Mouse (Mus musculus) liver, embryonic 11.5 days (tissue): ENCODE measurements around the gene Trap1. TPM values are rescaled to one million over a fixed set of nuclear protein-coding genes. Genes with fewer than 3 reads are reported as not detected.

Experiments used
- ATAC-seq: fragments of 200-750 bp; cut with Nextera tagmentation; replicated peaks from 2 replicates; pipeline ENCODE4 v1.8.0; 2017; ENCODE audit warnings: moderate number of reproducible peaks, mild to moderate bottlenecking, moderate TSS enrichment, moderate library complexity; ENCODE audit not compliant: low FRiP score
- DNase-seq: peaks from one replicate; pipeline ENCODE4 v3.0.0-alpha.2; 2017; ENCODE audit warnings: low spot score
- H3K27ac ChIP-seq: fragments of 300-500 bp; sonication (generic); 2 replicates; pipeline ENCODE4 v1.5.1; 2014; ENCODE audit warnings: mild to moderate bottlenecking, low read depth, low read length, control low read depth
- H3K27me3 ChIP-seq: fragments of 300-500 bp; sonication (generic); replicated peaks from 2 replicates; pipeline ENCODE4 v1.6.1; 2014; ENCODE audit warnings: low read length, mixed read lengths; ENCODE audit not compliant: control insufficient read depth, insufficient read depth
- H3K36me3 ChIP-seq: fragments of 300-500 bp; sonication (generic); 2 replicates; pipeline ENCODE4 v1.6.1; 2014; ENCODE audit warnings: mild to moderate bottlenecking, low read length, moderate library complexity, mixed read lengths; ENCODE audit not compliant: control insufficient read depth, insufficient read depth
- H3K4me1 ChIP-seq: fragments of 300-500 bp; sonication (generic); replicated peaks from 2 replicates; pipeline ENCODE4 v1.6.1; 2014; ENCODE audit warnings: low read length, mixed read lengths; ENCODE audit not compliant: control insufficient read depth, insufficient read depth
- H3K4me2 ChIP-seq: fragments of 300-500 bp; sonication (generic); 2 replicates; pipeline ENCODE4 v1.6.1; 2014; ENCODE audit warnings: mild to moderate bottlenecking, control low read depth, moderate library complexity
- H3K4me3 ChIP-seq: fragments of 300-500 bp; sonication (generic); 2 replicates; pipeline ENCODE4 v1.5.1; 2014; ENCODE audit warnings: low read depth, low read length, control low read depth
- H3K9ac ChIP-seq: fragments of 300-500 bp; sonication (generic); 2 replicates; pipeline ENCODE4 v1.6.1; 2014; ENCODE audit warnings: low read depth, low read length, control low read depth
- H3K9me3 ChIP-seq: fragments of 300-500 bp; sonication (generic); 2 replicates; pipeline ENCODE4 v1.6.1; 2016; ENCODE audit warnings: low read length, inconsistent platforms, mixed read lengths; ENCODE audit not compliant: control insufficient read depth
- WGBS: fragments of 180-500 bp; shearing (Covaris S2); extraction: QIAGEN DNeasy Blood & Tissue Kit; methylation state at CpG from one replicate; pipeline ENCODE4 v1.1.7; 2014; 5-methylcytosine and 5-hydroxymethylcytosine counted together
- polyA plus RNA-seq: library from polyadenylated mRNA; unstranded; fragments of >200 nt; fragmentation: Nextera tagmentation; extraction: Ambion mirVana; gene quantifications from 2 replicates; pipeline ENCODE4 v1.2.1, GENCODE M21; 2014

Gene Trap1
- polyA plus RNA-seq, 1 experiment from 2014 or later = 147 TPM

DNA sequence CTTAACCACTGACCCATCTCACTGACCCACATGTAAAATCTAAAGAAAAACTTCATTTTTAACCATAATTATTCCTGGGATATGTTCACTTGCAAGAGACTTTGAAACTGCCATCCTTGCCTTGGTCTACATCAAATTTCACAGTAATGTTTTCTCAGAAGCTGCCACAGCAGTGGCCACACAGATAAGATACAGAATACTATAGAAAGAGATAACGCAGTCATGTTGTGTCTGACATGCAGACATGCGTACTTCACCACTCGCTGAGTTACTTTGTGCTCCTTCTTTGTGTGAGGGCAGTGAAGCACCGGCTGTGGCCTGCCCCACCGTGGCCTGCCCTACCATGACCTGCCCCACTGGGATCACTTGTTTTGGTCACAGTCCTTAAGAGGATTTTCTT is 43.7 kb downstream of the Trap1 start:
- no peak overlapping the region; the same call in 1 of the 2 replicates for H3K4me2 ChIP-seq
- 52% methylated on average over 5 of the region's 5 CpGs for WGBS
- no peak overlapping the region for H3K27ac ChIP-seq
- ATAC-seq (peak; percentile 74), DNase-seq (no peak)
- H3K27me3 ChIP-seq = no peaks in the 10 kb centered on the region
- peaks cover 26% of the 10 kb centered on the region for H3K4me1 ChIP-seq
- no peak overlapping the region for H3K4me3 ChIP-seq
- no peak overlapping the region for H3K9ac ChIP-seq
- peaks cover 20% of the 10 kb centered on the region for H3K36me3 ChIP-seq
- no peaks in the 10 kb centered on the region for H3K9me3 ChIP-seq

GRCm38 (mm10) chr16:4032341-4032748 is 45.3 kb downstream of the Trap1 start:
- H3K4me1 ChIP-seq = peaks cover 26% of the 10 kb centered on the region

DNA sequence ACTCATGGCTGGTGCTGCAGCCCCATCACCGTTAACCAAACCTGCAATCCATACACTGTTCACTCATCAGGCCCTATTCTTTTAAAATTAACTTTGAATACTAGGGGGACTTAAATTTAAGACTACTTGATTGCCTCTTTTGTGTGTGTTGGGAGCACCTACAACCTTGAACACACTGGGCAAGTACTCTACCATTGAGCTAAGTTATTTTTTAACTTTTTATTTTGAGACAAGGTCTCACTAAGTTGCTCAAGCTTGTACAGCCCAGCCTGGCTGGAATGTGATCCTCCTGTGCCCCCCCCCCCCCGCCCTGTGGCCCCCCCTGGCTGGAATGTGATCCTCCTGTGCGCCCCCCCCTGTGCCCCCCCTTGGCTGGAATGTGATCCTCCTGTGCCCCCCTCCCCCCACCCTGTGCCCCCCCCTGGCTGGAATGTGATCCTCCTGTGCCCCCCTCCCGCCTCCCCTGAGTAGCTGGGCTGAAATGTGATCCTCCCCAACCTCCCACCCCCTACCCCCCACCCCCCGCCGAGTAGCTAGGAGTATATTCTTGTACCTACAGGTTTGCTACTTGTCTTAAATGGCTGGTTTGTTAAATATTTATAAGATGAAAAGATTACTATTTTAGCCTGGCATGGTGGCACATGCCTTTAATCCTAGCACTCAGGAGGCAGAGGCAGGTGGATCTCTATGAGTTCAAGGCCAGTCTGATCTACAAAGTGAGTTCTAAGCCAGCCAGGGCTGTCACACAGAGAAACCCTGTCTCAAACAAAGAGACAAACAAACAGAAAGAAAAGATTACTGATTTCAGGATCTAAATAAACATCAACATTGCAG is 46.0 kb downstream of the Trap1 start:
- 69% methylated on average over 4 of the region's 6 CpGs for WGBS

More at GRCm38 (mm10) chr16:4032341-4032748, 45.3 kb downstream of the Trap1 start:
- DNase-seq (no peak), ATAC-seq (peak; percentile 55)
- Histone ChIP-seq H3K4me2 (no peak overlapping the region; the same call in 1 of the 2 replicates), H3K36me3 (peaks cover 8% of the 10 kb centered on the region), H3K9me3 (no peaks in the 10 kb centered on the region), H3K27ac (no peak overlapping the region), H3K27me3 (no peaks in the 10 kb centered on the region), H3K9ac (no peak overlapping the region), H3K4me3 (no peak overlapping the region)
- 45% methylated on average over 6 of the region's 6 CpGs for WGBS

GRCm38 (mm10) chr16:4030501-4030900 is 47.1 kb downstream of the Trap1 start:
- Histone ChIP-seq H3K4me3 (no peak overlapping the region), H3K9me3 (no peaks in the 10 kb centered on the region), H3K27ac (no peak overlapping the region), H3K9ac (no peak overlapping the region), H3K4me2 (no peak overlapping the region), H3K27me3 (no peaks in the 10 kb centered on the region), H3K4me1 (peaks cover 26% of the 10 kb centered on the region), H3K36me3 (no peaks in the 10 kb centered on the region)
- DNase-seq = no peak
- 87% methylated on average over 10 of the region's 10 CpGs for WGBS
- ATAC-seq = no peak

More for the DNA sequence above, 46.0 kb downstream of the Trap1 start:
- no peaks in the 10 kb centered on the region for H3K9me3 ChIP-seq
- ATAC-seq (no peak), DNase-seq (no peak)
- H3K4me2 ChIP-seq = no peak overlapping the region
- H3K27ac ChIP-seq = no peak overlapping the region
- H3K9ac ChIP-seq = no peak overlapping the region
- H3K27me3 ChIP-seq = no peaks in the 10 kb centered on the region
- H3K4me1 ChIP-seq = peaks cover 26% of the 10 kb centered on the region
- peaks cover 2% of the 10 kb centered on the region; the same call in 1 of the 2 replicates for H3K36me3 ChIP-seq
- no peak overlapping the region for H3K4me3 ChIP-seq

- ATAC-seq (no peak), DNase-seq (no peak)
Measured at GRCm38 (mm10) chr16:4029371-4029841, 48.2 kb downstream of the Trap1 start.

GRCm38 (mm10) chr16:4027211-4027610 is 50.4 kb downstream of the Trap1 start:
- Histone ChIP-seq H3K4me3 (no peak overlapping the region), H3K27ac (no peak overlapping the region), H3K36me3 (no peaks in the 10 kb centered on the region), H3K9ac (no peak overlapping the region), H3K9me3 (no peaks in the 10 kb centered on the region), H3K4me2 (no peak overlapping the region), H3K4me1 (peaks cover 6% of the 10 kb centered on the region), H3K27me3 (no peaks in the 10 kb centered on the region)
- no peak for DNase-seq
- WGBS = 70% methylated on average over 3 of the region's 3 CpGs
- ATAC-seq = no peak

More at GRCm38 (mm10) chr16:4029371-4029841, 48.2 kb downstream of the Trap1 start:
- Histone ChIP-seq H3K4me3 (no peak overlapping the region), H3K27me3 (no peaks in the 10 kb centered on the region), H3K4me2 (no peak overlapping the region), H3K9me3 (no peaks in the 10 kb centered on the region), H3K27ac (no peak overlapping the region), H3K36me3 (no peaks in the 10 kb centered on the region), H3K4me1 (peaks cover 23% of the 10 kb centered on the region), H3K9ac (no peak overlapping the region)
- 80% methylated on average over 5 of the region's 5 CpGs for WGBS

DNA sequence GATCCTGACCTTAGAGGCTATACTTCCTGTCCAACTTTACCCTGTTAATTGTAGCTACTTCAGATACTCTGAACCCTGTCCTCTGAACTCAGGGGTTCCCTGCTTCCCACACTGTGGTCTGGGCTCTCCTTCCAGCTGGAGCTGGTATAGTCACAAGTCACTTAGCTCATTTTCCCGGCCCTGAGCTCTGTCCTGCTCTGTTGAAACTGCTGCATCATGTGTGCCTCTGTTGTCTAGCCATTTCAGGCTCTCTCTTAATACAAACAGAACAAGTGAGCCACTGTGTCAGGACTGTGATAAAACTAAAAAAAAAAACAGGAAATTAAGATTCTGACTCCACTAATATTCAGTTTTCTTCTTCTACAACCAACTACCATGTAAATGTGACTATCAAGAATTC is 51.0 kb downstream of the Trap1 start:
- ATAC-seq = no peak
- H3K4me2 ChIP-seq = no peak overlapping the region
- no peaks in the 10 kb centered on the region for H3K27me3 ChIP-seq
- no peak overlapping the region for H3K9ac ChIP-seq
- no peak for DNase-seq
- H3K36me3 ChIP-seq = no peaks in the 10 kb centered on the region
- H3K27ac ChIP-seq = no peak overlapping the region
- no peaks in the 10 kb centered on the region for H3K9me3 ChIP-seq
- peaks cover 4% of the 10 kb centered on the region; the same call in 1 of the 2 replicates for H3K4me1 ChIP-seq
- no peak overlapping the region for H3K4me3 ChIP-seq
- WGBS = 37% methylated on average over 1 of the region's 1 CpGs

GRCm38 (mm10) chr16:4022719-4023118 is 54.9 kb downstream of the Trap1 start:
- 74% methylated on average over 4 of the region's 4 CpGs for WGBS
- Histone ChIP-seq H3K27ac (no peak overlapping the region), H3K27me3 (no peaks in the 10 kb centered on the region), H3K4me3 (no peak overlapping the region), H3K9me3 (no peaks in the 10 kb centered on the region), H3K4me2 (no peak overlapping the region), H3K36me3 (no peaks in the 10 kb centered on the region), H3K9ac (no peak overlapping the region), H3K4me1 (no peaks in the 10 kb centered on the region)
- DNase-seq (no peak), ATAC-seq (no peak)

DNA sequence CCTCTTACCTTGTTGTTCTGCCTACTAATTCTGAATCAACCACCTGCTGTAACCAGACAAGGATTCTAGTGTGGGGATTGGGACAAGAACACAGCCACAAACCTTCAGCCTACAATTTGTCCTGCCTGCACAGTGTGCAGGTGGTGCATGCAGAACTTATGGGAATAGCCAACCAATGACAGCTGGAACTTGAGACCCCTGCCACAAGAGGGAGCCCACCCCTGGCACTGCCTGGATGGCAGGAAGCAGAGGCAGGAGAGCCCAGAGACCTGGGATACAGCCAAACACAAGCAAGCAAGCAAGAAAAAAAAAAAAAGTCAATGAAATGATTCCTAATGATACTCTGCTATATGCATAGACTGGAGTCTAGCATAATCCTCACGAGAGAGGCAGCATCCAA is 56.4 kb downstream of the Trap1 start:
- H3K27me3 ChIP-seq = no peaks in the 10 kb centered on the region
- H3K4me1 ChIP-seq = no peaks in the 10 kb centered on the region
- no peak overlapping the region for H3K4me2 ChIP-seq
- no peaks in the 10 kb centered on the region for H3K36me3 ChIP-seq
- 72% methylated on average over 1 of the region's 1 CpGs for WGBS
- ATAC-seq (no peak), DNase-seq (no peak)
- H3K9ac ChIP-seq = no peak overlapping the region
- H3K9me3 ChIP-seq = no peaks in the 10 kb centered on the region
- no peak overlapping the region for H3K4me3 ChIP-seq
- no peak overlapping the region for H3K27ac ChIP-seq
